Mouse (Mus musculus) liver, embryonic 14.5 days (tissue): Measurements from ENCODE around the gene Setdb2.

ENCODE experiments used
- CTCF ChIP-seq: IDR thresholded peaks from 2 replicates; pipeline ENCODE4 v1.5.1; 2016; ENCODE audit warnings: antibody characterized with exemption, low read depth, control low read depth
- EP300 ChIP-seq: IDR thresholded peaks from 2 replicates; pipeline ENCODE4 v1.6.1; 2016; ENCODE audit warnings: antibody characterized with exemption, low read depth

DNA sequence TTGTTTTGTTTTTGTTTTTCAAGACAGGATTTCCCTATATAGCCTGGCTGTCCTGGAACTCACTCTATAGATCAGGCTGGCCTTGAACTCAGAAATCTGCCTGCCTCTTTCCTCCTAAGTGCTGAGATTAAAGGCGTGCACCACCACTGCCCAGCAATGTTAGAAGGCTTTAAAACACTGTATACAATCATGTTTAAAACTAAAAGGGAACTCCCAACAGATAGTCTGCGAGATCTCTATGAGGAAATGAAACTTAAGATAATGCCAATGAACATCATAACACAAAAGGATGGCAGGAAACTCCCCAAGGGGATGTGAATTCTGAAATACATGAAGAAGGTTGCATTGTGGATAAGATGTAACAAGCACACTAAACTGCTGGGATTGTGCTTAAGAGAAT is 2.2 kb downstream of the Setdb2 start:
- TF ChIP-seq CTCF: no peak
- TF ChIP-seq EP300: no peak
